Mouse (Mus musculus): ENCODE results near the gene Tnfsf9. TPM values are rescaled to one million over a fixed set of nuclear protein-coding genes. Genes with fewer than 3 reads are reported as not detected.
"Not testable (repeated sequence)": the region's sequence is repeated elsewhere in the genome, so short reads cannot be mapped to it uniquely, and the experiment has no call there.

Tnfsf9 gene
- polyA plus RNA-seq, 1 experiment from 2014 or later, result 1.9 TPM

- Histone ChIP-seq H3K36me3 (ENCODE audit: control insufficient read depth, insufficient read depth, low read length) (no peaks in the 10 kb centered on the region), H3K9me3 (ENCODE audit: control insufficient read depth, low read length) (no peaks in the 10 kb centered on the region), H3K27me3 (ENCODE audit: control insufficient read depth, insufficient read depth, low read length) (no peaks in the 10 kb centered on the region), H3K9ac (ENCODE audit: low read length) (no peak overlapping the region), H3K4me1 (ENCODE audit: control insufficient read depth in 2 of 2, insufficient read depth in 2 of 2, low read length in 2 of 2) (no peaks in the 10 kb centered on the region; a peak in 1 of 4 replicates), H3K4me3 (ENCODE audit: control insufficient read depth in 1 of 2, insufficient read depth in 1 of 2, low read depth in 1 of 2, low read length in 2 of 2) (no peak overlapping the region), H3K4me2 (ENCODE audit: low read length) (no peak overlapping the region), H3K27ac (replicated peaks in 1 of 2; ENCODE audit: control insufficient read depth in 1 of 2, insufficient read depth in 1 of 2, low read depth in 2 of 2, low read length in 2 of 2) (no peak overlapping the region)
- ATAC-seq (ENCODE audit: insufficient number of reproducible peaks, insufficient read depth, low FRiP score, low read depth), result no peak
- WGBS, result 81% methylated on average over 11 of the region's 11 CpGs
These were observed 18.3 kb downstream of the Tnfsf9 start for GRCm38 (mm10) chr17:57123192-57124118.

- no peak for ATAC-seq (ENCODE audit: insufficient number of reproducible peaks, insufficient read depth, low FRiP score, low read depth)
- Histone ChIP-seq H3K27me3 (ENCODE audit: control insufficient read depth, insufficient read depth, low read length) (no peaks in the 10 kb centered on the region), H3K4me1 (ENCODE audit: control insufficient read depth in 2 of 2, insufficient read depth in 2 of 2, low read length in 2 of 2) (no peaks in the 10 kb centered on the region), H3K9me3 (ENCODE audit: control insufficient read depth, low read length) (no peaks in the 10 kb centered on the region), H3K36me3 (ENCODE audit: control insufficient read depth, insufficient read depth, low read length) (no peaks in the 10 kb centered on the region), H3K9ac (ENCODE audit: low read length) (no peak overlapping the region), H3K4me2 (ENCODE audit: low read length) (no peak overlapping the region), H3K27ac (replicated peaks in 1 of 2; ENCODE audit: control insufficient read depth in 1 of 2, insufficient read depth in 1 of 2, low read depth in 2 of 2, low read length in 2 of 2) (no peak overlapping the region), H3K4me3 (ENCODE audit: control insufficient read depth in 1 of 2, insufficient read depth in 1 of 2, low read depth in 1 of 2, low read length in 2 of 2) (no peak overlapping the region)
- whole genome bisulfite sequencing, result 76% methylated on average over 4 of the region's 4 CpGs
These were observed 19.7 kb downstream of the Tnfsf9 start for GRCm38 (mm10) chr17:57124792-57125191.

DNA sequence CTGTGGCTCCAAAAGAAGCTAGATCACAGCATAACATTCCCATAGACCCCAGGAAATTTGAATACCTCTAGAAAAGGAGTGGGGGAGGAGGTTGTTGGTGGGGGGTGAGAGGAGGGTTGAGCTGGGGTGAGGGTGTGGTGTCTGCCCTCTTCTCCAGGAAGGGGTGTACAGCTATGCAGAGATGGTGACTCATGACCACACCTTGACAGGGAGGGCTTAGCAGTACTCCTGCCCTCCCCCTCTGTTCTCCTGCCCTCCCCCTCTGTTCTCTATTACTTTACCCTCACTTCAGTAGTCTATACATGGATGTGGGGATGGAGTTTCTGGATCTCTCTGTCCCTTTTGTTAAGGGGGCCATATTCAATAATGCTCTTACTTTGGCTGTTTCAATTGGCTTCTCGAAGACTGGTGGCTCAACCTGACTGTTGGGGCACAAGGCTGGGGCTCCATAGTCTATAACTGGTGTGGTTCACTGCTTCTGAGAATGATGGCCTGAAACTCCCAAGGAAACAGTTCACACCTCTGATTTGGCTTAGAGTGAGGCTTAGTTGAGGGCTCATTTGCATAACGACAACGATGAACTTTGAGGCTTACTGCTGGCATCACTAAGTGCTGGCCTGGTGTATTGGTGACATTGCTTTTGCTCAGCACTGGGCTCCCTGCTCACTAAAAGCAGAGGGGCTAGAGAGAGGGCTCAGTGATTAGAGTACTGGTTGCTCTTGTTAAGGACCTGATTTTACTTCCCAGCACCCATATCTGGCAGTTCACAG is 20.9 kb downstream of the Tnfsf9 start:
- H3K4me1 ChIP-seq (ENCODE audit: control insufficient read depth in 2 of 2, insufficient read depth in 2 of 2, low read length in 2 of 2), result no peaks in the 10 kb centered on the region
- H3K27ac ChIP-seq (replicated peaks in 1 of 2; ENCODE audit: control insufficient read depth in 1 of 2, insufficient read depth in 1 of 2, low read depth in 2 of 2, low read length in 2 of 2), result no peak overlapping the region
- no peaks in the 10 kb centered on the region for H3K36me3 ChIP-seq (ENCODE audit: control insufficient read depth, insufficient read depth, low read length)
- WGBS, result 49% methylated on average over 3 of the region's 3 CpGs
- no peak overlapping the region for H3K9ac ChIP-seq (ENCODE audit: low read length)
- no peak overlapping the region for H3K4me3 ChIP-seq (ENCODE audit: control insufficient read depth in 1 of 2, insufficient read depth in 1 of 2, low read depth in 1 of 2, low read length in 2 of 2)
- H3K4me2 ChIP-seq (ENCODE audit: low read length), result no peak overlapping the region
- H3K9me3 ChIP-seq (ENCODE audit: control insufficient read depth, low read length), result no peaks in the 10 kb centered on the region
- no peaks in the 10 kb centered on the region for H3K27me3 ChIP-seq (ENCODE audit: control insufficient read depth, insufficient read depth, low read length)
- no peak for ATAC-seq (ENCODE audit: insufficient number of reproducible peaks, insufficient read depth, low FRiP score, low read depth)

- no peaks in the 10 kb centered on the region for H3K27me3 ChIP-seq (ENCODE audit: control insufficient read depth, insufficient read depth, low read length)
- ATAC-seq (ENCODE audit: insufficient number of reproducible peaks, insufficient read depth, low FRiP score, low read depth), result no peak
- H3K27ac ChIP-seq (replicated peaks in 1 of 2; ENCODE audit: control insufficient read depth in 1 of 2, insufficient read depth in 1 of 2, low read depth in 2 of 2, low read length in 2 of 2), result no peak overlapping the region
- no peak overlapping the region for H3K9ac ChIP-seq (ENCODE audit: low read length)
- no peak overlapping the region for H3K4me3 ChIP-seq (ENCODE audit: control insufficient read depth in 1 of 2, insufficient read depth in 1 of 2, low read depth in 1 of 2, low read length in 2 of 2)
- no peak overlapping the region for H3K4me2 ChIP-seq (ENCODE audit: low read length)
- H3K4me1 ChIP-seq (ENCODE audit: control insufficient read depth in 2 of 2, insufficient read depth in 2 of 2, low read length in 2 of 2), result no peaks in the 10 kb centered on the region
- no peaks in the 10 kb centered on the region for H3K9me3 ChIP-seq (ENCODE audit: control insufficient read depth, low read length)
- no peaks in the 10 kb centered on the region for H3K36me3 ChIP-seq (ENCODE audit: control insufficient read depth, insufficient read depth, low read length)
- 76% methylated on average over 1 of the region's 1 CpGs for WGBS
These were observed 26.7 kb downstream of the Tnfsf9 start for GRCm38 (mm10) chr17:57131793-57132192.

DNA sequence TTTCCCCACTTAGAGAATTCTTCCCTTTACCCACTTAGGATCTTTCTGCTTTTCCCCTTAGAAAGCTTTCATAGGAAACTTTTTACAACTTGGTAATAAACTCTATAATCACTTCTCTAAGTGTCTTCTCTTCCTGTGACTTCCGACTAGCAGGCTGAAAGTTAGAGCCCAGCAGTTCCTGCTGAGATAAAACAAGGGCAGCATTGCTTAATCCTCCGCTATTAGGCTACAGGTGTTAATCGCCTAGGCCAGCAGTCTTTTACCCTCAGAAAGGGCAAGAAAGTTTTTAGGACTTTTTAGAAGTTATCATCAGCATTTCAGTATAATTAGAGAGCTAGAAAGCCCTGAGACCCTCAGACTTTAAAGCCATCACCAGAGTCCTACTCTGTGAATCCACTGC is 28.9 kb downstream of the Tnfsf9 start:
- not testable (repeated sequence) for H3K27ac ChIP-seq (replicated peaks in 1 of 2; ENCODE audit: control insufficient read depth in 1 of 2, insufficient read depth in 1 of 2, low read depth in 2 of 2, low read length in 2 of 2); ATAC-seq (ENCODE audit: insufficient number of reproducible peaks, insufficient read depth, low FRiP score, low read depth)
- WGBS, result 8% methylated on average over 3 of the region's 3 CpGs

DNA sequence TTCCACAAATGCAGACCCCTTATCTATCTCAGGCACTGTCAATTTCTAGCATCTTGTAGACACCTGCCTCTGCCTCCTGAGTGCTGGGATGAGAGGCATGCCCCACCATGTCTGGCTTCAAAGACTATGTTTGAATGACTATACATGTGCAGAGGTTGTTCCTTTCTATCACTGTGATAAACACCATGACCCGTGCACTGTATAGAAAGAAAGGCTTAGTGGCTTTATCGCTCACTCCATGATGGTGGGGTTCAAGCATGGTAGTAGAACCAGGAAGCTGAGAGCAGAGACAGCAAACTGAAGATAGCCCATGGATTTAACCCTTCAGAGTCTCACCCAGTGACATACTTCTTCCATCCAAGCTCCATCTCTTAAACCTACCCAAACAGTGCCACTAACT is 29.6 kb downstream of the Tnfsf9 start:
- H3K4me2 ChIP-seq (ENCODE audit: low read length), result no peak overlapping the region
- no peaks in the 10 kb centered on the region for H3K27me3 ChIP-seq (ENCODE audit: control insufficient read depth, insufficient read depth, low read length)
- H3K9ac ChIP-seq (ENCODE audit: low read length), result no peak overlapping the region
- 59% methylated on average over 2 of the region's 2 CpGs for WGBS
- H3K36me3 ChIP-seq (ENCODE audit: control insufficient read depth, insufficient read depth, low read length), result no peaks in the 10 kb centered on the region
- ATAC-seq (ENCODE audit: insufficient number of reproducible peaks, insufficient read depth, low FRiP score, low read depth), result no peak
- no peak overlapping the region for H3K27ac ChIP-seq (replicated peaks in 1 of 2; ENCODE audit: control insufficient read depth in 1 of 2, insufficient read depth in 1 of 2, low read depth in 2 of 2, low read length in 2 of 2)
- H3K9me3 ChIP-seq (ENCODE audit: control insufficient read depth, low read length), result no peaks in the 10 kb centered on the region
- H3K4me1 ChIP-seq (ENCODE audit: control insufficient read depth in 2 of 2, insufficient read depth in 2 of 2, low read length in 2 of 2), result no peaks in the 10 kb centered on the region
- no peak overlapping the region for H3K4me3 ChIP-seq (ENCODE audit: control insufficient read depth in 1 of 2, insufficient read depth in 1 of 2, low read depth in 1 of 2, low read length in 2 of 2)

More for the DNA sequence above, 28.9 kb downstream of the Tnfsf9 start:
- not testable (repeated sequence) for H3K27me3 ChIP-seq (ENCODE audit: control insufficient read depth, insufficient read depth, low read length); H3K4me2 ChIP-seq (ENCODE audit: low read length); H3K9me3 ChIP-seq (ENCODE audit: control insufficient read depth, low read length); H3K9ac ChIP-seq (ENCODE audit: low read length); H3K4me1 ChIP-seq (ENCODE audit: control insufficient read depth in 2 of 2, insufficient read depth in 2 of 2, low read length in 2 of 2); H3K4me3 ChIP-seq (ENCODE audit: control insufficient read depth in 1 of 2, insufficient read depth in 1 of 2, low read depth in 1 of 2, low read length in 2 of 2); H3K36me3 ChIP-seq (ENCODE audit: control insufficient read depth, insufficient read depth, low read length)

- Histone ChIP-seq H3K27ac (replicated peaks in 1 of 2; ENCODE audit: control insufficient read depth in 1 of 2, insufficient read depth in 1 of 2, low read depth in 2 of 2, low read length in 2 of 2) (no peak overlapping the region), H3K9ac (ENCODE audit: low read length) (no peak overlapping the region), H3K27me3 (ENCODE audit: control insufficient read depth, insufficient read depth, low read length) (no peaks in the 10 kb centered on the region), H3K4me2 (ENCODE audit: low read length) (no peak overlapping the region), H3K4me1 (ENCODE audit: control insufficient read depth in 2 of 2, insufficient read depth in 2 of 2, low read length in 2 of 2) (no peaks in the 10 kb centered on the region), H3K4me3 (ENCODE audit: control insufficient read depth in 1 of 2, insufficient read depth in 1 of 2, low read depth in 1 of 2, low read length in 2 of 2) (no peak overlapping the region), H3K9me3 (ENCODE audit: control insufficient read depth, low read length) (no peaks in the 10 kb centered on the region), H3K36me3 (ENCODE audit: control insufficient read depth, insufficient read depth, low read length) (no peaks in the 10 kb centered on the region)
- WGBS, result 75% methylated on average over 3 of the region's 3 CpGs
- ATAC-seq (ENCODE audit: insufficient number of reproducible peaks, insufficient read depth, low FRiP score, low read depth), result no peak
These were observed 30.5 kb downstream of the Tnfsf9 start for GRCm38 (mm10) chr17:57135635-57136034.
